Mouse (Mus musculus) forebrain, embryonic 14.5 days (tissue): Measurements from ENCODE around the gene Acsl1. TPM values are rescaled to one million over a fixed set of nuclear protein-coding genes. Genes with fewer than 3 reads are reported as not detected.

Source experiments
- ATAC-seq: fragments of 200-750 bp; cut with Nextera tagmentation; 2 replicates; pipeline ENCODE4 v1.8.0; 2017; ENCODE audit warnings: mild to moderate bottlenecking, moderate library complexity
- DNase-seq: peaks from one replicate; pipeline ENCODE4 v3.0.0-alpha.2; 2015; ENCODE audit warnings: low spot score
- H3K27ac ChIP-seq: fragments of 300-500 bp; sonication (generic); 2 replicates; pipeline ENCODE4 v1.5.1; 2014; ENCODE audit warnings: low read depth, mild to moderate bottlenecking, control low read depth, low read length, moderate library complexity
- H3K27me3 ChIP-seq: fragments of 300-500 bp; sonication (generic); replicated peaks from 2 replicates; pipeline ENCODE4 v1.6.1; 2014; ENCODE audit warnings: low read length, control low read depth, mixed read lengths; ENCODE audit not compliant: control insufficient read depth, insufficient read depth
- H3K36me3 ChIP-seq: fragments of 300-500 bp; sonication (generic); 2 replicates; pipeline ENCODE4 v1.6.1; 2014; ENCODE audit warnings: low read length, control low read depth; ENCODE audit not compliant: control insufficient read depth, insufficient read depth
- H3K4me1 ChIP-seq: fragments of 300-500 bp; sonication (generic); 2 replicates; pipeline ENCODE4 v1.6.1; 2014; ENCODE audit warnings: antibody characterized with exemption, low read length, control low read depth; ENCODE audit not compliant: control insufficient read depth, insufficient read depth
- H3K4me2 ChIP-seq: fragments of 300-500 bp; sonication (generic); 2 replicates; pipeline ENCODE4 v1.6.1; 2014; ENCODE audit warnings: mild to moderate bottlenecking, control low read depth, low read length
- H3K4me3 ChIP-seq: fragments of 300-500 bp; sonication (generic); 2 replicates; pipeline ENCODE4 v1.5.1; 2014; ENCODE audit warnings: low read depth, low read length, control low read depth
- H3K9ac ChIP-seq: fragments of 300-500 bp; sonication (generic); 2 replicates; pipeline ENCODE4 v1.6.1; 2014; ENCODE audit warnings: mild to moderate bottlenecking, low read length, control low read depth, moderate library complexity
- H3K9me3 ChIP-seq: fragments of 300-500 bp; sonication (generic); replicated peaks from 2 replicates; pipeline ENCODE4 v1.6.1; 2016; ENCODE audit warnings: low read length, control low read depth, mixed read lengths; ENCODE audit not compliant: control insufficient read depth
- WGBS: fragments of 180-500 bp; shearing (Covaris S2); extraction: QIAGEN DNeasy Blood & Tissue Kit; methylation state at CpG from one replicate; pipeline ENCODE4 v1.1.7; 2014; 5-methylcytosine and 5-hydroxymethylcytosine counted together
- polyA plus RNA-seq: library from polyadenylated mRNA; unstranded; fragments of >200 nt; fragmentation: Nextera tagmentation; extraction: Ambion mirVana; gene quantifications from 2 replicates; pipeline ENCODE4 v1.2.1, GENCODE M21; 2014

Acsl1 gene
- polyA plus RNA-seq, 1 experiment from 2014 or later, result 8.8 TPM

DNA sequence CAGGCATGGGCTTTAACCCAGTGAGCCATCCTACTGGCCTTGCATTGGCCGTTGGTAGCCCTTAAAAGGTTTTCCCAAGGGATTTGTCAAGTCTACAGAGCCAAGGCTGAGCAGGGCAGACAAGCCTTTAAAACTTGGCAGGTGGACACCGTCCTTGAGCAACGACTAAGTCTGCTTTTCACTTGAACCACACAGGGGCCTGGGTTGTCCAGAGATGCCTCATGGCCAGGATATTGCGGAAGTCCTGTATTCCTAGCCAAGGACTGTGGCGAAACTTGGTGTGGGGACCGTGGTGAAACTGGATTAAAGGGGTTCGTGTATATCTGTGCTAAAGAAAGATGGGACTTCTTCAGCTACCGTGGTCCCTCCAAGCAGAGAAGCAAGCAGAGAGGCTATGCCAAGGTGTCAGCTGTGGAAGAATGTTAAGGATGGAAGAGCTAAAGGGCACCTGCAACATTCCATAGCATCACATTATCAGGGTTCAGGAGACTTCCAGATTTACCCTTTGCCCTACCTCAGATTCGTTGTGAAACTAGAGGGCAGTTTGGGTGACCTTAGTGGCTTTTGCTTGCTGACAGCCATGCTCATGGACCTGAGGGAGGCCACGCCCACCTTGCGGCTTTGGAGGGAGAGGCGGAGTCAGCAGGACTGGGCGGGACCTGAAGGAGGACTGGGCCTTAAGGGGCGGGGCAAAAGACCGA is 596 bp upstream of the Acsl1 start:
- no peak overlapping the region for H3K27ac ChIP-seq
- 40% methylated on average over 15 of the region's 15 CpGs for WGBS
- H3K4me2 ChIP-seq, result peak overlapping the region; percentile 80
- H3K9ac ChIP-seq, result no peak overlapping the region
- peak overlapping the region; percentile 73 for H3K4me3 ChIP-seq
- no peaks in the 10 kb centered on the region for H3K36me3 ChIP-seq
- 0 out of 2 replicates have a peak, but pooled peaks cover 3% of the 10 kb centered on the region for H3K4me1 ChIP-seq
- no peaks in the 10 kb centered on the region for H3K9me3 ChIP-seq
- ATAC-seq (peak; percentile 0; the same call in 1 of the 2 replicates), DNase-seq (peak; percentile 22)
- H3K27me3 ChIP-seq, result peaks cover 7% of the 10 kb centered on the region; the same call in 1 of the 2 replicates

DNA sequence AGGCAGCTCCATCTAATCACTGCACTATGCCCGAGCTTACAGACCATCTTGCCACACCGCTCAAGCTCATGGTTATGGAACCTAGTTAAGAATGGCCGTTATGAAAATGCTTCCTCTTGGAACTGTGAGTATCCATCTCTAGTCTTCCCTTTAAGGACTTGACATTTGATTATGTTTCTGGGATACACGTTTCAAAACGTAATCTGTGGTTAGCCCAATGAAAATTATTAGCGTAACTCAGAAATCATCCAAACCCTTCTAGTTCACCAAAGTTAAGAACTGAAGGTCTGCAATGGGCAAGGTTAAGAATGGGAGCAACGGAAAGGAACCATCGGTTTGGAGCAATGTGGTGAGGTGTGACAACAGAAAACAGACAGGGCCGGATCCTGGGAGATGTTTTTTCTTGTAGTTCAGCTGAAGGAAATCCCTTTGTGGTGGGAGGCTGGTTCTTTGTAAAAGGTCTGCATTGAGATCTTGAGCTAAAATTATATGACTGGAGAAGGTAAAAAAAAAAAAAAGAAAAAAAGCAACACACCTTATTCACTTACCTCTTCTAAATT is 1.2 kb downstream of the Acsl1 start:
- 45% methylated on average over 9 of the region's 9 CpGs for WGBS
- peak overlapping the region; percentile 75 for H3K9ac ChIP-seq
- peak overlapping the region; percentile 73 for H3K4me3 ChIP-seq
- no peak for ATAC-seq
- H3K27me3 ChIP-seq, result peaks cover 7% of the 10 kb centered on the region; the same call in 1 of the 2 replicates
- no peak overlapping the region for H3K27ac ChIP-seq
- no peak for DNase-seq
- H3K4me1 ChIP-seq, result 0 out of 2 replicates have a peak, but pooled peaks cover 3% of the 10 kb centered on the region
- no peaks in the 10 kb centered on the region for H3K36me3 ChIP-seq
- no peaks in the 10 kb centered on the region for H3K9me3 ChIP-seq
- H3K4me2 ChIP-seq, result peak overlapping the region; percentile 80

DNA sequence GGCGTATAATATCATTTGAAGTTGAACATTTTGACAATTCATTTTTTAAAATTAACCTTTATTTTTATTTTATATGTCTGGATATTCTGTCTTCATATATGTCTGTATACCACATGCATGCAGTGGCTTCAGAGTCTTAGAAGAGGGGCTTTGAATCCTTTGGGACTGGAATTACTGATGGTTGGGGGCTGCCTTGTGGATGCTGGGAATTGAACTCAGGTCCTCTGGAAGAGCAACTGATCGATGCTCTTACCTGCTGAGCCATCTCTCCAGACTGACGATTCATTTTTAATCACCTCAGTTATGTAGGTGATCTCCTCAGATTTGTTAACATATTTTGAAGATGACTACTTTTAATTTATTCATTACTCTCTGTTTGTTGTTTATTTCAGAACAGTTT is 3.3 kb downstream of the Acsl1 start:
- 95% methylated on average over 3 of the region's 3 CpGs for WGBS
- no peaks in the 10 kb centered on the region for H3K36me3 ChIP-seq
- no peak overlapping the region for H3K4me3 ChIP-seq
- no peak for DNase-seq
- H3K4me2 ChIP-seq, result no peak overlapping the region
- no peak overlapping the region for H3K9ac ChIP-seq
- H3K9me3 ChIP-seq, result no peaks in the 10 kb centered on the region
- 0 out of 2 replicates have a peak, but pooled peaks cover 3% of the 10 kb centered on the region for H3K4me1 ChIP-seq
- H3K27me3 ChIP-seq, result peaks cover 7% of the 10 kb centered on the region; the same call in 1 of the 2 replicates
- ATAC-seq, result no peak
- no peak overlapping the region for H3K27ac ChIP-seq

DNA sequence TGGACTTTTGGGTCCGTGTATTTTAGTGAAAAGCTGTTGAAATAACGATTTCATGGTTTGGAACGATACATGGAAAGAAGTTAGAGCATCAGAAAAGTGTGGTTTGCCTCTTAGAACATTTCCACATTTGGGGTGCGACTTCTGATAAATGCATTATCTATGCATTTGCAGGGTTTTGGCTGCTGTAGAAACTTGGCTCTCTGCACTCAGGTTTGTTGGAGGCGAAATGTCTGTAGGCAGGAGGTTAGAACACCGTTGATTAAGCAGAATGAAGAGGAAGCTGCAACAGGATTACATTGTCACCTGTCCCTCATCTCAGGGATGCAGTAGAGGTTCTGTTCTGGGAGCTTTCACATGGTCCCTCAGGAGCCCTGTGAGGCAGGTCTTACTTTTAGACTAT is 3.8 kb downstream of the Acsl1 start:
- Histone ChIP-seq H3K4me3 (no peak overlapping the region), H3K4me2 (no peak overlapping the region), H3K36me3 (no peaks in the 10 kb centered on the region), H3K9me3 (no peaks in the 10 kb centered on the region), H3K4me1 (0 out of 2 replicates have a peak, but pooled peaks cover 3% of the 10 kb centered on the region), H3K27ac (no peak overlapping the region), H3K27me3 (peaks cover 7% of the 10 kb centered on the region; the same call in 1 of the 2 replicates), H3K9ac (no peak overlapping the region)
- ATAC-seq (no peak), DNase-seq (no peak)
- 93% methylated on average over 6 of the region's 6 CpGs for WGBS

DNA sequence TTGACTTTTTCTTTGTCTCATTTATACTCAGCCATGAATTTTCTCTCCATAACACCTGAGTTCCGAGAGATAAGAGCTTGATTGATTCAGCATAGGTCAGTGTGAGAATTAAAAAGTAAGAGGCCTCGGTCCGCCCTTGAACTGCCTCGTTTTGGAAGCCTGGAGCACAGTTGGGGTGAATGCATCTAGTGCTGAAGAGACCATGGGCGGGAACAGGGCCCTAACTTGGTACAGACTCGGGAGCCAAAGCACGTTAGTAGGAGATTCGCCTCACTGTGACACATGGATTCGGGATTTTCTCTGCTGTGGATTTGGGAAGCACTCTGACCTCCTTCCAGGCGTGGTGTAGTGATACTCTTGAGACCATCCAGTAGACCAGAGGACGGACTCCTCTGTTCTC is 4.6 kb downstream of the Acsl1 start:
- WGBS, result 86% methylated on average over 11 of the region's 11 CpGs
- no peaks in the 10 kb centered on the region for H3K9me3 ChIP-seq
- no peaks in the 10 kb centered on the region for H3K36me3 ChIP-seq
- H3K27me3 ChIP-seq, result peaks cover 7% of the 10 kb centered on the region; the same call in 1 of the 2 replicates
- H3K9ac ChIP-seq, result no peak overlapping the region
- DNase-seq (no peak), ATAC-seq (no peak)
- H3K4me1 ChIP-seq, result 0 out of 2 replicates have a peak, but pooled peaks cover 3% of the 10 kb centered on the region
- H3K4me2 ChIP-seq, result no peak overlapping the region
- no peak overlapping the region for H3K27ac ChIP-seq
- no peak overlapping the region for H3K4me3 ChIP-seq

DNA sequence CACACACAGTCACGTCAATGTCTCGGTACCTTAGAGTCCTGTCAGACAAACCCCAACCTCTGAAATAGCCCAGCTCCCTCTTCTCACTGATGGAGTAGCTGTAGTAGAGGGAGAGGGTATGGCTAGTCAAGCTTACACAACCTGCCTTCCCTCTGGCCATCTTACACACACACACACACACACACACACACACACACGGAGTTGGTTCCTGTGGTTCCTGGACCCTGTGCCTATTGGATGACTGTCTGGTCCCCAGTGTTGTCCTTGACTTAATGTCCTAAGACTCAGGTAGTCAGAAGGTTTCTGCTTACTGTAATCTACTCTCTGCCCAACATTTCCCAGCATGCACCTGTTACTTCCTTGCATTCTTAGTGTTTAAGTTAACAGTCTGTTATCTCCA is 5.1 kb downstream of the Acsl1 start:
- ATAC-seq, result no peak
- 89% methylated on average over 3 of the region's 3 CpGs for WGBS
- no peak overlapping the region for H3K4me3 ChIP-seq

DNA sequence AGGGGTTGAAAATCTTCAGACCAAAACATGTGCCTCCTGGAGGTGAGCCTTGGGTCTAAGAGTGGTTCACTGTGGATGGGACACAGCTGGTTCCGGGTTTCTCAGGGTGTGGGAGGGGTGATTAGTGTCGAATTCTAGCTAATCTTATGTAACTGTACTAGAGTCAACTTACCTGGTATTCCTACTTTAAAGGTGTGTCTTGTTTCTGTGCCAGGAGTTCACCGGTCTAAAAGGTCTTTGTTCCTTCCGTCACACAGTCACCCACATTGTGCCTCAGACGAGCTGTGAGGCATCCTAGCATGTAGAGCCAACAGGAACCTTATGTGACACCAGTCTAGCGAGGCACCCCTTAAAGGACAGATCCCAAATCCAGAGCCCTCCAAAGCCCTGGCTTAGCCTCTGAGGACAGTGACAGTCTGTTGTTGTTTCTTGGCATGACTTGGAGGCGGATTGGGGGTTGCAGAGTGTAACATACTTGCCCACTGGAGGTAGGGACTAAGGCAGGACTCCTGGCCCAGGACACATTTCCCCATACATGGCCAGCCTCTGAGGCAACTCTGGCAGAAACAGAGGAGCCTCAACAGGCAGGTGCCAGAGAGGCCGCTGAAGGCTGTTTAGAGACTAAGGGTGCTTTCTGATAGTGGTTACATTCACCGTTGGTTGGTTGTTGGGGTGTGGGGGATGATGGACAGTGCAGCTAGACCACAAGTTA is 7.1 kb downstream of the Acsl1 start:
- no peaks in the 10 kb centered on the region for H3K4me1 ChIP-seq

More for the DNA sequence above, 5.1 kb downstream of the Acsl1 start:
- Histone ChIP-seq H3K36me3 (no peaks in the 10 kb centered on the region), H3K4me2 (no peak overlapping the region), H3K27me3 (peaks cover 7% of the 10 kb centered on the region; the same call in 1 of the 2 replicates), H3K4me1 (0 out of 2 replicates have a peak, but pooled peaks cover 3% of the 10 kb centered on the region), H3K9me3 (no peaks in the 10 kb centered on the region), H3K27ac (no peak overlapping the region), H3K9ac (no peak overlapping the region)
- no peak for DNase-seq

DNA sequence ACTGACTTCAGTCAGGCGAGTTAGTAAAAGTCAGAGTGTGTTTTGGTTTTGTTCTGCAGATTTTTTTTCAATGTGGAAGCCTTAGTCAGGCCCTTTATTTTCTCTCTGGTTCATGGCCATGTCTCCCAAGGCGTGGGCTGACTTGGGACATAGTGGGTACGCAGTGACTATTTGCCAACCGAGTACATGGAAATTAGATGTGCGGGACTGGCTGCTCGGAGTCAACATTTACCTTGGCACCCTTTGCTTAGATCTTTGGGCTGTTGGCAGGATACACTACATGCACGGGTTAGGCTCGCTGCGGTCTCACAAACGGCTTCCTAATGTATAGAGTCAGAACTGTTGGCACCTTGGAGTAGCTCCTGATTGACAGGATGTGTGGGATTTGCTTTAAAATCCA is 7.9 kb downstream of the Acsl1 start:
- no peaks in the 10 kb centered on the region for H3K27me3 ChIP-seq
- ATAC-seq, result no peak

More for the DNA sequence above, 7.1 kb downstream of the Acsl1 start:
- Histone ChIP-seq H3K27ac (no peak overlapping the region), H3K9me3 (no peaks in the 10 kb centered on the region), H3K36me3 (no peaks in the 10 kb centered on the region), H3K9ac (no peak overlapping the region), H3K27me3 (peaks cover 5% of the 10 kb centered on the region; the same call in 1 of the 2 replicates), H3K4me2 (no peak overlapping the region), H3K4me3 (no peak overlapping the region)
- DNase-seq (no peak), ATAC-seq (no peak)
- WGBS, result 88% methylated on average over 9 of the region's 9 CpGs

More for the DNA sequence above, 7.9 kb downstream of the Acsl1 start:
- no peak overlapping the region for H3K27ac ChIP-seq
- no peak overlapping the region for H3K9ac ChIP-seq
- no peaks in the 10 kb centered on the region for H3K4me1 ChIP-seq
- H3K9me3 ChIP-seq, result no peaks in the 10 kb centered on the region
- H3K4me3 ChIP-seq, result no peak overlapping the region
- WGBS, result 89% methylated on average over 10 of the region's 10 CpGs
- no peak for DNase-seq
- no peak overlapping the region for H3K4me2 ChIP-seq
- no peaks in the 10 kb centered on the region for H3K36me3 ChIP-seq
